Mouse (Mus musculus): ENCODE data around the gene Osbpl10. TPM values are rescaled to one million over a fixed set of nuclear protein-coding genes. Genes with fewer than 3 reads are reported as not detected.
A peak's percentile ranks its signal among the peaks of the same experiment; 100 is the strongest.

The Osbpl10 gene
- polyA plus RNA-seq, 1 experiment from 2014 or later: 1.6 TPM

GRCm38 (mm10) chr9:115147586-115148355, 169.4 kb downstream of the Osbpl10 start:
- 62% methylated on average over 13 of the region's 13 CpGs for WGBS
- Histone ChIP-seq H3K9me3 (no peaks in the 10 kb centered on the region), H3K9ac (replicated peaks) (no peak overlapping the region), H3K4me1 (no peaks in the 10 kb centered on the region), H3K4me2 (replicated peaks) (no peak overlapping the region), H3K27ac (replicated peaks) (no peak overlapping the region), H3K36me3 (no peaks in the 10 kb centered on the region), H3K27me3 (no peaks in the 10 kb centered on the region), H3K4me3 (no peak overlapping the region)
- no peak for ATAC-seq (ENCODE audit: low FRiP score, low read depth)

GRCm38 (mm10) chr9:115149011-115149756, 170.8 kb downstream of the Osbpl10 start:
- ATAC-seq (ENCODE audit: low FRiP score, low read depth): no peak

GRCm38 (mm10) chr9:115161591-115161990, 183.2 kb downstream of the Osbpl10 start:
- 78% methylated on average over 5 of the region's 5 CpGs for WGBS
- ATAC-seq (ENCODE audit: low FRiP score, low read depth): no peak

More at GRCm38 (mm10) chr9:115149011-115149756, 170.8 kb downstream of the Osbpl10 start:
- H3K4me1 ChIP-seq: no peaks in the 10 kb centered on the region
- no peak overlapping the region for H3K27ac ChIP-seq (replicated peaks)
- H3K4me3 ChIP-seq: no peak overlapping the region
- no peaks in the 10 kb centered on the region for H3K27me3 ChIP-seq
- no peaks in the 10 kb centered on the region for H3K36me3 ChIP-seq
- no peak overlapping the region for H3K9ac ChIP-seq (replicated peaks)
- WGBS: 89% methylated on average over 18 of the region's 18 CpGs
- H3K4me2 ChIP-seq (replicated peaks): no peak overlapping the region
- H3K9me3 ChIP-seq: no peaks in the 10 kb centered on the region

GRCm38 (mm10) chr9:115163031-115163430, 184.7 kb downstream of the Osbpl10 start:
- Histone ChIP-seq H3K9me3 (no peaks in the 10 kb centered on the region), H3K27me3 (no peaks in the 10 kb centered on the region), H3K9ac (replicated peaks) (no peak overlapping the region), H3K4me1 (no peaks in the 10 kb centered on the region), H3K4me2 (replicated peaks) (no peak overlapping the region), H3K27ac (replicated peaks) (no peak overlapping the region), H3K4me3 (no peak overlapping the region), H3K36me3 (no peaks in the 10 kb centered on the region)
- ATAC-seq (ENCODE audit: low FRiP score, low read depth): 0 out of 2 replicates have a peak, but pooled peaks have one; percentile 47
- 62% methylated on average over 5 of the region's 5 CpGs for WGBS

More at GRCm38 (mm10) chr9:115161591-115161990, 183.2 kb downstream of the Osbpl10 start:
- H3K4me1 ChIP-seq: no peaks in the 10 kb centered on the region
- H3K36me3 ChIP-seq: no peaks in the 10 kb centered on the region
- no peak overlapping the region for H3K4me2 ChIP-seq (replicated peaks)
- H3K27me3 ChIP-seq: no peaks in the 10 kb centered on the region
- no peak overlapping the region for H3K9ac ChIP-seq (replicated peaks)
- H3K4me3 ChIP-seq: no peak overlapping the region
- H3K9me3 ChIP-seq: no peaks in the 10 kb centered on the region
- no peak overlapping the region for H3K27ac ChIP-seq (replicated peaks)

- Histone ChIP-seq H3K9me3 (no peaks in the 10 kb centered on the region), H3K27me3 (no peaks in the 10 kb centered on the region), H3K4me3 (no peak overlapping the region), H3K4me1 (no peaks in the 10 kb centered on the region), H3K27ac (replicated peaks) (no peak overlapping the region), H3K9ac (replicated peaks) (no peak overlapping the region), H3K36me3 (no peaks in the 10 kb centered on the region), H3K4me2 (replicated peaks) (no peak overlapping the region)
- no peak for ATAC-seq (ENCODE audit: low FRiP score, low read depth)
- WGBS: 87% methylated on average over 8 of the region's 8 CpGs
Observed at GRCm38 (mm10) chr9:115163693-115164092, 185.3 kb downstream of the Osbpl10 start.

- no peak overlapping the region for H3K4me3 ChIP-seq
- no peaks in the 10 kb centered on the region for H3K36me3 ChIP-seq
- no peaks in the 10 kb centered on the region for H3K27me3 ChIP-seq
- H3K9me3 ChIP-seq: no peaks in the 10 kb centered on the region
- H3K4me1 ChIP-seq: no peaks in the 10 kb centered on the region
- no peak overlapping the region for H3K27ac ChIP-seq (replicated peaks)
- no peak overlapping the region for H3K4me2 ChIP-seq (replicated peaks)
- no peak for ATAC-seq (ENCODE audit: low FRiP score, low read depth)
- 78% methylated on average over 7 of the region's 7 CpGs for WGBS
- H3K9ac ChIP-seq (replicated peaks): no peak overlapping the region
Observed at GRCm38 (mm10) chr9:115164351-115164750, 186.0 kb downstream of the Osbpl10 start.

GRCm38 (mm10) chr9:115165996-115166395, 187.6 kb downstream of the Osbpl10 start:
- Histone ChIP-seq H3K27me3 (no peaks in the 10 kb centered on the region), H3K4me2 (replicated peaks) (no peak overlapping the region), H3K4me3 (no peak overlapping the region), H3K27ac (replicated peaks) (no peak overlapping the region), H3K4me1 (no peaks in the 10 kb centered on the region), H3K36me3 (no peaks in the 10 kb centered on the region), H3K9ac (replicated peaks) (no peak overlapping the region), H3K9me3 (no peaks in the 10 kb centered on the region)
- 83% methylated on average over 8 of the region's 8 CpGs for WGBS
- no peak for ATAC-seq (ENCODE audit: low FRiP score, low read depth)

GRCm38 (mm10) chr9:115169591-115169990, 191.2 kb downstream of the Osbpl10 start:
- ATAC-seq (ENCODE audit: low FRiP score, low read depth): no peak

GRCm38 (mm10) chr9:115172096-115172495, 193.7 kb downstream of the Osbpl10 start:
- no peak overlapping the region for H3K27ac ChIP-seq (replicated peaks)
- no peak for ATAC-seq (ENCODE audit: low FRiP score, low read depth)
- no peak overlapping the region for H3K9ac ChIP-seq (replicated peaks)
- H3K4me2 ChIP-seq (replicated peaks): no peak overlapping the region
- no peaks in the 10 kb centered on the region for H3K9me3 ChIP-seq
- 90% methylated on average over 6 of the region's 6 CpGs for WGBS
- no peak overlapping the region for H3K4me3 ChIP-seq
- no peaks in the 10 kb centered on the region for H3K4me1 ChIP-seq
- no peaks in the 10 kb centered on the region for H3K36me3 ChIP-seq
- no peaks in the 10 kb centered on the region for H3K27me3 ChIP-seq

More at GRCm38 (mm10) chr9:115169591-115169990, 191.2 kb downstream of the Osbpl10 start:
- no peak overlapping the region for H3K4me2 ChIP-seq (replicated peaks)
- H3K27ac ChIP-seq (replicated peaks): no peak overlapping the region
- H3K27me3 ChIP-seq: no peaks in the 10 kb centered on the region
- no peak overlapping the region for H3K4me3 ChIP-seq
- no peaks in the 10 kb centered on the region for H3K36me3 ChIP-seq
- H3K4me1 ChIP-seq: no peaks in the 10 kb centered on the region
- 92% methylated on average over 13 of the region's 13 CpGs for WGBS
- H3K9ac ChIP-seq (replicated peaks): no peak overlapping the region
- H3K9me3 ChIP-seq: no peaks in the 10 kb centered on the region

- Histone ChIP-seq H3K27me3 (no peaks in the 10 kb centered on the region), H3K9me3 (no peaks in the 10 kb centered on the region), H3K9ac (replicated peaks) (no peak overlapping the region), H3K4me2 (replicated peaks) (no peak overlapping the region), H3K4me1 (no peaks in the 10 kb centered on the region), H3K4me3 (no peak overlapping the region), H3K36me3 (no peaks in the 10 kb centered on the region), H3K27ac (replicated peaks) (no peak overlapping the region)
- WGBS: 84% methylated on average over 5 of the region's 5 CpGs
- no peak for ATAC-seq (ENCODE audit: low FRiP score, low read depth)
Observed at GRCm38 (mm10) chr9:115179154-115179553, 200.8 kb downstream of the Osbpl10 start.

GRCm38 (mm10) chr9:115179935-115180334, 201.6 kb downstream of the Osbpl10 start:
- no peak overlapping the region for H3K4me3 ChIP-seq
- ATAC-seq (ENCODE audit: low FRiP score, low read depth): no peak; the same call in 1 of the 2 replicates
- no peak overlapping the region for H3K4me2 ChIP-seq (replicated peaks)
- no peaks in the 10 kb centered on the region for H3K27me3 ChIP-seq
- no peak overlapping the region for H3K27ac ChIP-seq (replicated peaks)
- WGBS: 68% methylated on average over 8 of the region's 8 CpGs
- H3K9me3 ChIP-seq: no peaks in the 10 kb centered on the region
- no peaks in the 10 kb centered on the region for H3K36me3 ChIP-seq
- no peaks in the 10 kb centered on the region for H3K4me1 ChIP-seq
- no peak overlapping the region for H3K9ac ChIP-seq (replicated peaks)

GRCm38 (mm10) chr9:115186402-115186801, 208.0 kb downstream of the Osbpl10 start:
- no peaks in the 10 kb centered on the region for H3K36me3 ChIP-seq
- no peak for ATAC-seq (ENCODE audit: low FRiP score, low read depth)
- H3K27ac ChIP-seq (replicated peaks): no peak overlapping the region
- H3K27me3 ChIP-seq: no peaks in the 10 kb centered on the region
- WGBS: 82% methylated on average over 11 of the region's 11 CpGs
- H3K9ac ChIP-seq (replicated peaks): no peak overlapping the region
- no peaks in the 10 kb centered on the region for H3K4me1 ChIP-seq
- H3K4me3 ChIP-seq: no peak overlapping the region
- H3K9me3 ChIP-seq: no peaks in the 10 kb centered on the region
- H3K4me2 ChIP-seq (replicated peaks): no peak overlapping the region
